Mouse (Mus musculus): Measurements from ENCODE around the gene Esp4.
"Not testable (repeated sequence)": the region's sequence is repeated elsewhere in the genome, so short reads cannot be mapped to it uniquely, and the experiment has no call there.

Esp4 gene

DNA sequence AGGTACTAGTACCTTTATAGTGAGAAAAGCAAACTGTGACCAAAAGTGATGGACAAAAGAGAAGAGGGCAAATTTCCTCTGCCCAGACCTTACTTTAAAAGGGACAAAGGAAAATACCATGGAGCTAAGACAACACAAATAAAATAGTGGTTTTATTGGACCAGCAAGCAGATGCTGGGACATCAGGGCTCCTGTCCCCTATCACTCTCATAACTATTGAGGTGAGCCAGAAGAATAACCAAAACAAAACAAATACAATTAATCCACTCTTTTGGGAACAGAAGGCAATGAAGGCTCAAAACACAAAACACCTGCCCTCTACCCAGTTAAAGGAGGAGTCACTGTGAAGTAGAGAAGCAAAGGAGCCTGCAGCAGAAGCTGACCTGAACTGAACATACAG lies at the start of gene Esp4:
Gene Esp4, plus strand, starts transcription at position 301 of the 400 bp plus-strand sequence.
- DNase-seq (ENCODE audit: low spot score in 2 of 2) = no peak

DNA sequence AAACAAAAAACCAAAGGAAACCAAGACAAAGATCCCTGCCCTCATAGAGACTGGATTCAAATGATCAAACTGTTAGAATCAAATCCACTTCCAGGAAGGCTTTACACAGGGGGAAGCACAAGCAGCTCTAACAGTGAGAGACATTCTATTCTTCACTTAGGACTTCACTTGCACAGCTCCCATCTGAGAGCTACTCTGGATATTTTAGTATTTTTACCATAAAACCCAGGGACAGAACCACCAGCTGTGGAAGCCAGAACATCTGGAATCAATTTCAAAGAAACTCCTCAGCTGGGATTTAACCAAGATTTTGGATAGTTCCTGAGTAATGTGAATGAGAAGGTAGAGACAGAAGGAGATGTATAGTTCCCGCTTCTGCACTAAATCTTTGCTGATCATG lies 44.9 kb upstream of the Esp4 start:
- DNase-seq (ENCODE audit: low spot score in 2 of 2) = no peak

DNA sequence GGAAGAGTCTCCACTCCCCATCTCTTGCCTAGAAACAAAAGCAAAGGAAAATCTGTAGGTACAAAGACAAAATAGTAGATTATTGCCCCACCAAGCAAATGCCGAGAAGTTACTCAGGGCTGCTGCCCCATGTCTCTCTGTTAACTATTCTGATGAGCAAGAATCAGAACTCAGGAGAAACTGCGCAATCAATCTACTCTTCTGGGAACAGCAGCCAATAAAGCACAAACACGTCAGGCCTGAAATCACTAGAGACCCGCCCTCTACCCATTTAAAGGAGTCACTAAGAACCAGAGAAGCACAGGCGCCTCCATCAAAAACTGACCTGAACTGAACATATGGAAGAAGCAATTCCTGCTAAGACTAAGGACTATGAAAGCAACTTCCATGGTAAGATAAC lies 37.2 kb upstream of the Esp4 start, which contains the start of gene Esp6:
Gene Esp6, plus strand, starts transcription at position 301 of the 400 bp plus-strand sequence.
- no peak for DNase-seq (ENCODE audit: low spot score in 2 of 2)

DNA sequence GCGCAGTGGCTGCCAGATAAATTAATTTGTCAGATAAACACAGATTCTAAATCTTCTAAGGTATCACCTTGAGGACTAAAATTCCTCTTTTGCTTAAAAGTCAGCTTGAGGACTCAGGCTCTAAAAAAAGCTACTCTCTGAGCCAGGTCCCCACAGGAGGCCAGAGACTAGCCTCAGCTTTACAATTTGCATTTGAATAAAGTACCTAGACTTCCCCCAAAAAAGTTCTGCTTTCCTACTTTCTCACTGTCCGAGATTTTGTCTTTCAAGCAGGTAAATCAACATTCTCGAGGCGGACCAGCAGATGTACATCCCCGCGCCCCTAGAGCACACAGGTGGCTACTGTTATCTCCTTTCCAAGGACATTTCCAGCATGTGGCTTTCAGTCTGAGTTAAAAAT lies 14.5 kb upstream of the Esp4 start:
- not testable (repeated sequence) for DNase-seq (ENCODE audit: low spot score in 2 of 2)

DNA sequence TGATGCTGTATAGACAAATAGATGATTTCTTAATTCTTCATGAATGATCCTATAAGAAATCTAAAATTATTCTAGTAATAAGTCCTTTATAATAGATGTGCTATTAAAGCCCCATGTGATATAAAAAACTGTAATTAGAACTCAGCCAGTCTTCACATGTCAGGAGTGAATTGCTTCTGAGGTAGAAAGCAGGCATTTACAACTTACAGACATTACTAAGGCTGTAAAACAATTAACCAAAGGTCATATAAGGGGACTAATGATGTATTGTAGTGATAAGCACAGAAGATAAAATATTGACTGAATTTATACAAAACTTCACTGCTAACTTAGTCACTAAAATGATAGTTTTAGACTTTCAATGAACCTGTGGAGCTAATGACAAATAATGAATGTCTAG lies 7.1 kb upstream of the Esp4 start:
- DNase-seq (ENCODE audit: low spot score in 2 of 2) = no peak

DNA sequence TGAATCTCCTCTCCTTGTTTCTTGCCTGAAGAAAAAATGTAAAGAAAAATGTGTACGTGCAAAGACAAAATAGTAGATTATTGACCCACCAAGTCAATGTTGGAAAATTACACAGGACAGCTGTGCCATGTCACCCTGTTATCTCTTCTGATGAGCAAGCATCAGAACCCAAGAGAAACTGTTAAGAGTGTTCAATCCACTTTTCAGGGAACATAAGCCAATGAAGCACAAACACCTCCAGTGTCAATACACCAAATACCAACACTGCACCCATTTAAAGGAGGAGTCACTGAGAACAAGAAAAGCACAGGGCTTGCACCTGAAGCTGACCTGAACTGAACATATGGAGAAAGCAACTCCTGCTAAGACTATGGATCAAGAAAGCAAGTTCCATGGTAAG lies 33.4 kb downstream of the Esp4 start, which contains the start of gene Esp3:
Gene Esp3, plus strand, starts transcription at position 301 of the 400 bp plus-strand sequence.
- DNase-seq (ENCODE audit: low spot score in 2 of 2) = not testable (repeated sequence)
